Mouse (Mus musculus) heart, embryonic 10.5 days (tissue): ENCODE data around the gene Krt20. TPM values are rescaled to one million over a fixed set of nuclear protein-coding genes. Genes with fewer than 3 reads are reported as not detected.
A peak's percentile ranks its signal among the peaks of the same experiment; 100 is the strongest.

ENCODE experiments used
- DNase-seq: peaks from one replicate; pipeline ENCODE4 v3.0.0-alpha.2; 2017; ENCODE audit warnings: low spot score
- H3K27ac ChIP-seq: fragments of 300-500 bp; sonication (generic); 2 replicates; pipeline ENCODE4 v1.5.1; 2016; ENCODE audit warnings: mild to moderate bottlenecking
- H3K27me3 ChIP-seq: fragments of 300-500 bp; sonication (generic); 2 replicates; pipeline ENCODE4 v1.6.1; 2016; ENCODE audit warnings: mild to moderate bottlenecking; ENCODE audit not compliant: poor library complexity, insufficient read depth, severe bottlenecking
- H3K36me3 ChIP-seq: fragments of 300-500 bp; sonication (generic); 2 replicates; pipeline ENCODE4 v1.6.1; 2016; ENCODE audit warnings: mild to moderate bottlenecking, moderate library complexity
- H3K4me1 ChIP-seq: fragments of 300-500 bp; sonication (generic); 2 replicates; pipeline ENCODE4 v1.6.1; 2016; ENCODE audit warnings: mild to moderate bottlenecking
- H3K4me3 ChIP-seq: fragments of 300-500 bp; sonication (generic); 2 replicates; pipeline ENCODE4 v1.5.1; 2016; ENCODE audit warnings: mild to moderate bottlenecking, moderate library complexity
- H3K9me3 ChIP-seq: fragments of 300-500 bp; sonication (generic); 2 replicates; pipeline ENCODE4 v1.6.1; 2016; ENCODE audit warnings: mild to moderate bottlenecking, moderate library complexity
- WGBS: fragments of 180-500 bp; shearing (Covaris S2); methylation state at CpG from one replicate; pipeline ENCODE4 v1.1.7; 2016; 5-methylcytosine and 5-hydroxymethylcytosine counted together
- polyA plus RNA-seq: library from polyadenylated mRNA; unstranded; fragments of >200 nt; fragmentation: Nextera tagmentation; extraction: Ambion mirVana; gene quantifications from 2 replicates; pipeline ENCODE4 v1.2.1, GENCODE M21; 2016

Gene Krt20
- 6.6 and 9.5 TPM in 2 replicates for polyA plus RNA-seq

- Histone ChIP-seq H3K4me3 (peak within 1 kb of the TSS; percentile 37), H3K27ac (peak within 1 kb of the TSS; percentile 67; the same call in 1 of the 2 replicates), H3K4me1 (peaks cover 7% of the 10 kb centered on the region), H3K27me3 (no peaks in the 10 kb centered on the region), H3K36me3 (no peaks in the 10 kb centered on the region), H3K9me3 (no peaks in the 10 kb centered on the region)
- WGBS: 35% methylated on average over 10 of the region's 10 CpGs
- no peak for DNase-seq
Observed at GRCm38 (mm10) chr11:99437972-99438371, at the start of gene Krt20. Krt20 (minus strand) TSS chr11:99438150.

- DNase-seq: no peak
- Histone ChIP-seq H3K27ac (no peak overlapping the region), H3K4me3 (no peak overlapping the region), H3K9me3 (no peaks in the 10 kb centered on the region), H3K27me3 (no peaks in the 10 kb centered on the region), H3K36me3 (no peaks in the 10 kb centered on the region), H3K4me1 (no peaks in the 10 kb centered on the region)
- WGBS: 78% methylated on average over 3 of the region's 3 CpGs
Observed at GRCm38 (mm10) chr11:99474981-99475380, 37.0 kb upstream of the Krt20 start.

- Histone ChIP-seq H3K9me3 (no peaks in the 10 kb centered on the region), H3K27ac (no peak overlapping the region), H3K36me3 (no peaks in the 10 kb centered on the region), H3K27me3 (no peaks in the 10 kb centered on the region), H3K4me3 (no peak overlapping the region), H3K4me1 (no peaks in the 10 kb centered on the region)
- WGBS: 78% methylated on average over 6 of the region's 6 CpGs
- DNase-seq: no peak
Observed at GRCm38 (mm10) chr11:99473433-99473832, 35.5 kb upstream of the Krt20 start.

GRCm38 (mm10) chr11:99472405-99472804 lies 34.5 kb upstream of the Krt20 start:
- WGBS: 63% methylated on average over 4 of the region's 4 CpGs
- H3K4me3 ChIP-seq: no peak overlapping the region
- H3K36me3 ChIP-seq: no peaks in the 10 kb centered on the region
- no peak for DNase-seq
- H3K4me1 ChIP-seq: no peaks in the 10 kb centered on the region
- H3K27me3 ChIP-seq: no peaks in the 10 kb centered on the region
- no peaks in the 10 kb centered on the region for H3K9me3 ChIP-seq
- no peak overlapping the region for H3K27ac ChIP-seq

GRCm38 (mm10) chr11:99471946-99472345 lies 34.0 kb upstream of the Krt20 start:
- Histone ChIP-seq H3K36me3 (no peaks in the 10 kb centered on the region), H3K27me3 (no peaks in the 10 kb centered on the region), H3K9me3 (no peaks in the 10 kb centered on the region), H3K4me1 (no peaks in the 10 kb centered on the region), H3K4me3 (no peak overlapping the region), H3K27ac (no peak overlapping the region)
- no peak for DNase-seq
- WGBS: 86% methylated on average over 6 of the region's 6 CpGs

- WGBS: 79% methylated on average over 4 of the region's 4 CpGs
- no peak for DNase-seq
- H3K4me3 ChIP-seq: no peak overlapping the region
- no peaks in the 10 kb centered on the region for H3K27me3 ChIP-seq
- H3K4me1 ChIP-seq: no peaks in the 10 kb centered on the region
- no peaks in the 10 kb centered on the region for H3K9me3 ChIP-seq
- H3K27ac ChIP-seq: no peak overlapping the region
- no peaks in the 10 kb centered on the region for H3K36me3 ChIP-seq
Observed at GRCm38 (mm10) chr11:99469228-99469627, 31.3 kb upstream of the Krt20 start.

GRCm38 (mm10) chr11:99468566-99468965 lies 30.6 kb upstream of the Krt20 start:
- no peak for DNase-seq
- peaks cover 6% of the 10 kb centered on the region; the same call in 1 of the 2 replicates for H3K27me3 ChIP-seq
- no peak overlapping the region for H3K4me3 ChIP-seq
- no peaks in the 10 kb centered on the region for H3K4me1 ChIP-seq
- 78% methylated on average over 11 of the region's 11 CpGs for WGBS
- H3K36me3 ChIP-seq: no peaks in the 10 kb centered on the region
- H3K9me3 ChIP-seq: no peaks in the 10 kb centered on the region
- H3K27ac ChIP-seq: no peak overlapping the region

- no peaks in the 10 kb centered on the region for H3K4me1 ChIP-seq
- WGBS: 27% methylated on average over 7 of the region's 7 CpGs
- no peak for DNase-seq
Observed at GRCm38 (mm10) chr11:99466316-99466715, 28.4 kb upstream of the Krt20 start.

GRCm38 (mm10) chr11:99464836-99465235 lies 26.9 kb upstream of the Krt20 start:
- Histone ChIP-seq H3K4me1 (no peaks in the 10 kb centered on the region), H3K27me3 (peaks cover 15% of the 10 kb centered on the region; the same call in 1 of the 2 replicates), H3K27ac (no peak overlapping the region), H3K4me3 (no peak overlapping the region), H3K9me3 (no peaks in the 10 kb centered on the region), H3K36me3 (no peaks in the 10 kb centered on the region)
- peak; percentile 81 for DNase-seq
- WGBS: 5% methylated on average over 5 of the region's 5 CpGs

More at GRCm38 (mm10) chr11:99466316-99466715, 28.4 kb upstream of the Krt20 start:
- H3K4me3 ChIP-seq: no peak overlapping the region
- H3K27me3 ChIP-seq: peaks cover 15% of the 10 kb centered on the region; the same call in 1 of the 2 replicates
- H3K36me3 ChIP-seq: no peaks in the 10 kb centered on the region
- H3K27ac ChIP-seq: no peak overlapping the region
- no peaks in the 10 kb centered on the region for H3K9me3 ChIP-seq

- no peaks in the 10 kb centered on the region for H3K4me1 ChIP-seq
- no peak overlapping the region for H3K4me3 ChIP-seq
- no peaks in the 10 kb centered on the region for H3K9me3 ChIP-seq
- DNase-seq: peak; percentile 79
- H3K27me3 ChIP-seq: peaks cover 15% of the 10 kb centered on the region; the same call in 1 of the 2 replicates
- H3K27ac ChIP-seq: no peak overlapping the region
- no peaks in the 10 kb centered on the region for H3K36me3 ChIP-seq
- WGBS: 9% methylated on average over 8 of the region's 8 CpGs
Observed at GRCm38 (mm10) chr11:99463155-99463554, 25.2 kb upstream of the Krt20 start.

GRCm38 (mm10) chr11:99461736-99462135 lies 23.8 kb upstream of the Krt20 start:
- whole genome bisulfite sequencing: 72% methylated on average over 7 of the region's 7 CpGs
- H3K9me3 ChIP-seq: no peaks in the 10 kb centered on the region
- no peaks in the 10 kb centered on the region for H3K36me3 ChIP-seq
- H3K4me3 ChIP-seq: no peak overlapping the region
- peaks cover 15% of the 10 kb centered on the region; the same call in 1 of the 2 replicates for H3K27me3 ChIP-seq
- DNase-seq: no peak
- H3K27ac ChIP-seq: no peak overlapping the region
- no peaks in the 10 kb centered on the region for H3K4me1 ChIP-seq

- Histone ChIP-seq H3K36me3 (no peaks in the 10 kb centered on the region), H3K27ac (no peak overlapping the region), H3K4me3 (no peak overlapping the region), H3K4me1 (no peaks in the 10 kb centered on the region), H3K9me3 (no peaks in the 10 kb centered on the region), H3K27me3 (peaks cover 13% of the 10 kb centered on the region; the same call in 1 of the 2 replicates)
- DNase-seq: no peak
- WGBS: 60% methylated on average over 7 of the region's 7 CpGs
Observed at GRCm38 (mm10) chr11:99458887-99459286, 20.9 kb upstream of the Krt20 start.

GRCm38 (mm10) chr11:99454759-99455158 lies 16.8 kb upstream of the Krt20 start:
- 79% methylated on average over 10 of the region's 10 CpGs for WGBS
- Histone ChIP-seq H3K27me3 (peaks cover 3% of the 10 kb centered on the region; the same call in 1 of the 2 replicates), H3K27ac (no peak overlapping the region), H3K36me3 (no peaks in the 10 kb centered on the region), H3K9me3 (no peaks in the 10 kb centered on the region), H3K4me3 (no peak overlapping the region), H3K4me1 (no peaks in the 10 kb centered on the region)
- DNase-seq: no peak

GRCm38 (mm10) chr11:99454044-99454443 lies 16.1 kb upstream of the Krt20 start:
- Histone ChIP-seq H3K4me1 (no peaks in the 10 kb centered on the region), H3K27me3 (peaks cover 4% of the 10 kb centered on the region; the same call in 1 of the 2 replicates)
- WGBS: 78% methylated on average over 4 of the region's 4 CpGs

More at GRCm38 (mm10) chr11:99454044-99454443, 16.1 kb upstream of the Krt20 start:
- Histone ChIP-seq H3K27ac (no peak overlapping the region), H3K9me3 (no peaks in the 10 kb centered on the region), H3K4me3 (no peak overlapping the region), H3K36me3 (no peaks in the 10 kb centered on the region)
- DNase-seq: no peak
